Mouse (Mus musculus) limb, embryonic 14.5 days (tissue): ENCODE measurements around the gene Car8. TPM values are rescaled to one million over a fixed set of nuclear protein-coding genes. Genes with fewer than 3 reads are reported as not detected.
"Not testable (repeated sequence)": the region's sequence is repeated elsewhere in the genome, so short reads cannot be mapped to it uniquely, and the experiment has no call there.

ENCODE experiments used
- ATAC-seq: fragments of 200-750 bp; cut with Nextera tagmentation; 2 replicates; pipeline ENCODE4 v1.8.0; 2017; ENCODE audit warnings: low read depth, moderate number of reproducible peaks, moderate TSS enrichment; ENCODE audit not compliant: low FRiP score
- DNase-seq: peaks from one replicate; pipeline ENCODE4 v3.0.0-alpha.2; 2015; ENCODE audit warnings: low spot score
- H3K27ac ChIP-seq: fragments of 300-500 bp; sonication (generic); replicated peaks from 2 replicates; pipeline ENCODE4 v1.5.1; 2014; ENCODE audit warnings: low read depth, mild to moderate bottlenecking, low read length, moderate library complexity, mixed read lengths
- H3K27me3 ChIP-seq: fragments of 300-500 bp; sonication (generic); 2 replicates; pipeline ENCODE4 v1.6.1; 2014; ENCODE audit warnings: low read length, mixed read lengths; ENCODE audit not compliant: control insufficient read depth, insufficient read depth
- H3K36me3 ChIP-seq: fragments of 300-500 bp; sonication (generic); 2 replicates; pipeline ENCODE4 v1.6.1; 2014; ENCODE audit warnings: mild to moderate bottlenecking, low read length, moderate library complexity, mixed read lengths; ENCODE audit not compliant: control insufficient read depth, insufficient read depth
- H3K4me1 ChIP-seq: fragments of 300-500 bp; sonication (generic); 2 replicates; pipeline ENCODE4 v1.6.1; 2014; ENCODE audit warnings: antibody characterized with exemption, low read length, mixed read lengths; ENCODE audit not compliant: control insufficient read depth, insufficient read depth
- H3K4me2 ChIP-seq: fragments of 300-500 bp; sonication (generic); replicated peaks from 2 replicates; pipeline ENCODE4 v1.6.1; 2014; ENCODE audit warnings: low read depth, mild to moderate bottlenecking, low read length, moderate library complexity; ENCODE audit not compliant: severe bottlenecking
- H3K4me3 ChIP-seq: fragments of 300-500 bp; sonication (generic); replicated peaks from 2 replicates; pipeline ENCODE4 v1.5.1; 2014; ENCODE audit warnings: low read length
- H3K9ac ChIP-seq: fragments of 300-500 bp; sonication (generic); 2 replicates; pipeline ENCODE4 v1.6.1; 2014; ENCODE audit warnings: mild to moderate bottlenecking, low read depth, low read length, moderate library complexity; ENCODE audit not compliant: severe bottlenecking
- H3K9me3 ChIP-seq: fragments of 300-500 bp; sonication (generic); 2 replicates; pipeline ENCODE4 v1.6.1; 2016; ENCODE audit warnings: low read length; ENCODE audit not compliant: control insufficient read depth
- POLR2A ChIP-seq: fragments of 200-500 bp; IDR thresholded peaks from 2 replicates; pipeline ENCODE4 v1.8.0; 2012; ENCODE audit warnings: inconsistent platforms, mild to moderate bottlenecking, moderate library complexity, borderline replicate concordance; ENCODE audit not compliant: insufficient read depth, insufficient read length; ENCODE audit errors: extremely low read depth
- WGBS: fragments of 180-500 bp; shearing (Covaris S2); extraction: QIAGEN DNeasy Blood & Tissue Kit; methylation state at CpG from one replicate; pipeline ENCODE4 v1.1.7; 2014; 5-methylcytosine and 5-hydroxymethylcytosine counted together
- microRNA-seq: library from miRNA; unstranded; fragments of <30 nt; microRNA quantifications from one replicate; pipeline ENCODE4, GENCODE M21; 2016
- polyA plus RNA-seq, 2 experiments: library from polyadenylated mRNA; depleted of rRNA in 1 of 2; stranded (reverse) in 1 of 2; unstranded in 1 of 2; fragments of >200 nt; fragmentation: Nextera tagmentation in 1 of 2; extraction: Ambion mirVana in 1 of 2; gene quantifications; 2 replicates each; pipeline versions ENCODE4 v1.2.1 to v1.2.3; 2012 to 2014

Gene Car8
- polyA plus RNA-seq, 2 experiments = 1.6 to 2.5 TPM

- no peak for DNase-seq
- H3K36me3 ChIP-seq = no peaks in the 10 kb centered on the region
- H3K4me2 ChIP-seq = no peak overlapping the region
- 86% methylated on average over 3 of the region's 3 CpGs for WGBS
- H3K27ac ChIP-seq = no peak overlapping the region
- TF ChIP-seq POLR2A = no peak
- no peak overlapping the region for H3K4me3 ChIP-seq
- H3K4me1 ChIP-seq = no peaks in the 10 kb centered on the region
- no peaks in the 10 kb centered on the region for H3K27me3 ChIP-seq
- ATAC-seq = no peak
- no peaks in the 10 kb centered on the region for H3K9me3 ChIP-seq
- H3K9ac ChIP-seq = no peak overlapping the region
These were observed 127.0 kb downstream of the Car8 start for GRCm38 (mm10) chr4:8111891-8112290.

GRCm38 (mm10) chr4:8109906-8110567, 128.8 kb downstream of the Car8 start:
- 60% methylated on average over 16 of the region's 16 CpGs for WGBS
- TF ChIP-seq POLR2A = no peak
- no peak overlapping the region for H3K9ac ChIP-seq

GRCm38 (mm10) chr4:8101466-8101865, 137.4 kb downstream of the Car8 start:
- DNase-seq (no peak), ATAC-seq (no peak)
- no peaks in the 10 kb centered on the region for H3K9me3 ChIP-seq
- no peaks in the 10 kb centered on the region for H3K27me3 ChIP-seq
- no peak for TF ChIP-seq POLR2A
- H3K4me3 ChIP-seq = no peak overlapping the region
- no peak overlapping the region for H3K4me2 ChIP-seq
- no peak overlapping the region for H3K27ac ChIP-seq
- no peaks in the 10 kb centered on the region for H3K36me3 ChIP-seq
- H3K9ac ChIP-seq = no peak overlapping the region
- WGBS = 56% methylated on average over 3 of the region's 3 CpGs
- H3K4me1 ChIP-seq = no peaks in the 10 kb centered on the region

More at GRCm38 (mm10) chr4:8109906-8110567, 128.8 kb downstream of the Car8 start:
- DNase-seq = no peak
- Histone ChIP-seq H3K27ac (no peak overlapping the region), H3K36me3 (no peaks in the 10 kb centered on the region), H3K4me1 (no peaks in the 10 kb centered on the region), H3K27me3 (no peaks in the 10 kb centered on the region), H3K4me3 (no peak overlapping the region), H3K4me2 (no peak overlapping the region), H3K9me3 (no peaks in the 10 kb centered on the region)
- ATAC-seq = no peak

GRCm38 (mm10) chr4:8098084-8098483, 140.8 kb downstream of the Car8 start:
- no peak overlapping the region for H3K4me2 ChIP-seq
- H3K36me3 ChIP-seq = no peaks in the 10 kb centered on the region
- H3K9ac ChIP-seq = no peak overlapping the region
- no peak for TF ChIP-seq POLR2A
- H3K27me3 ChIP-seq = no peaks in the 10 kb centered on the region
- no peak overlapping the region for H3K4me3 ChIP-seq
- no peaks in the 10 kb centered on the region for H3K4me1 ChIP-seq
- WGBS = 43% methylated on average over 4 of the region's 4 CpGs
- no peak for DNase-seq
- H3K27ac ChIP-seq = no peak overlapping the region
- H3K9me3 ChIP-seq = no peaks in the 10 kb centered on the region
- no peak for ATAC-seq

- Histone ChIP-seq H3K4me3 (no peak overlapping the region), H3K9me3 (no peaks in the 10 kb centered on the region), H3K9ac (no peak overlapping the region), H3K4me2 (no peak overlapping the region), H3K36me3 (no peaks in the 10 kb centered on the region), H3K4me1 (no peaks in the 10 kb centered on the region), H3K27me3 (no peaks in the 10 kb centered on the region), H3K27ac (no peak overlapping the region)
- TF ChIP-seq POLR2A = no peak
- DNase-seq (no peak), ATAC-seq (no peak)
- 53% methylated on average over 3 of the region's 3 CpGs for WGBS
These were observed 141.2 kb downstream of the Car8 start for GRCm38 (mm10) chr4:8097683-8098082.

GRCm38 (mm10) chr4:8093566-8093965, 145.3 kb downstream of the Car8 start:
- WGBS = 87% methylated on average over 3 of the region's 3 CpGs
- H3K9ac ChIP-seq, H3K9me3 ChIP-seq, H3K27me3 ChIP-seq, H3K4me2 ChIP-seq, H3K4me3 ChIP-seq, H3K4me1 ChIP-seq, H3K27ac ChIP-seq, DNase-seq, ATAC-seq, H3K36me3 ChIP-seq: not testable (repeated sequence)

Small RNA genes lying within 50 kb of the gene (microRNA-seq; reads per million reads assigned to microRNA genes)
- gene Gm25355 = not detected
